ENCODE assay signal across 11 mouse cellular contexts in genomic region chr16:13416465-13416864, GRCm38 (mm10).
DNase-seq lines count a peak whose midpoint lies in the region; ATAC-seq and TF ChIP-seq lines count a peak whose summit lies in the region.
"Had no signal": no experiment of that assay in that cellular context is flagged by ENCODE, and none has a peak within 500 bp of the region (broad histone marks: within the 10 kb centered on the region; RNA-seq: fewer than 3 reads in every experiment).

No protein-coding gene starts in this region.

- ATAC-seq in forebrain, embryonic 13.5 days = 0 out of 2 replicates have a peak, but pooled peaks have one; percentile 43
- ATAC-seq in forebrain, embryonic 16.5 days = no peak
- no peak for ATAC-seq in intestine, postnatal 0 days
- ATAC-seq in megakaryocyte-erythroid progenitor cell, adult 5-6 weeks (replicated peaks; ENCODE audit: low FRiP score, low TSS enrichment, poor library complexity, severe bottlenecking) = no peak
- ATAC-seq in activated CD4-positive, CD25-positive, alpha-beta regulatory T cell, adult 4 months = no peak

- H3K4me1 ChIP-seq in forebrain, embryonic 13.5 days = no peaks in the 10 kb centered on the region
- no peaks in the 10 kb centered on the region for H3K4me1 ChIP-seq in forebrain, embryonic 16.5 days (replicated peaks; ENCODE audit: control insufficient read depth, insufficient read depth, low read length)
- no peaks in the 10 kb centered on the region for H3K4me1 ChIP-seq in intestine, postnatal 0 days (replicated peaks; ENCODE audit: control insufficient read depth, insufficient read depth, low read length)
- H3K4me1 ChIP-seq: embryonic facial prominence, embryonic 12.5 days; neural tube, embryonic 12.5 days had no signal

- DNase-seq in ovary, adult 18-20 months (ENCODE audit: low spot score) = peak; percentile 31
- DNase-seq in ovary, postnatal 10 days (ENCODE audit: low spot score) = no peak
- peak; percentile 59 to 72 for DNase-seq in kidney, postnatal 25 days
- DNase-seq: adrenal gland, adult 8-10 months had no signal

- WGBS in forebrain, embryonic 13.5 days = 77% methylated on average over 10 of the region's 10 CpGs
- 40% methylated on average over 10 of the region's 10 CpGs for WGBS in forebrain, embryonic 16.5 days
- 73% methylated on average over 10 of the region's 10 CpGs for WGBS in intestine, postnatal 0 days

- no peak overlapping the region for H3K4me2 ChIP-seq in forebrain, embryonic 13.5 days
- H3K4me2 ChIP-seq in forebrain, embryonic 16.5 days (ENCODE audit: low read length) = no peak overlapping the region
- no peak overlapping the region for H3K4me2 ChIP-seq in intestine, postnatal 0 days (replicated peaks; ENCODE audit: low read depth)
- H3K4me2 ChIP-seq: embryonic facial prominence, embryonic 12.5 days; neural tube, embryonic 12.5 days had no signal

- H3K4me3 ChIP-seq in forebrain, embryonic 13.5 days = no peak overlapping the region
- H3K4me3 ChIP-seq in forebrain, embryonic 16.5 days (replicated peaks; ENCODE audit: low read length) = no peak overlapping the region
- no peak overlapping the region for H3K4me3 ChIP-seq in intestine, postnatal 0 days (ENCODE audit: low read depth, low read length)
- H3K4me3 ChIP-seq: embryonic facial prominence, embryonic 12.5 days; neural tube, embryonic 12.5 days had no signal

- H3K27ac ChIP-seq in forebrain, embryonic 13.5 days = no peak overlapping the region
- H3K27ac ChIP-seq in forebrain, embryonic 16.5 days (ENCODE audit: low read length) = no peak overlapping the region
- H3K27ac ChIP-seq in intestine, postnatal 0 days (ENCODE audit: low read depth, low read length) = no peak overlapping the region
- H3K27ac ChIP-seq: embryonic facial prominence, embryonic 12.5 days; neural tube, embryonic 12.5 days had no signal

- H3K27me3 ChIP-seq in forebrain, embryonic 13.5 days = no peaks in the 10 kb centered on the region
- H3K27me3 ChIP-seq in forebrain, embryonic 16.5 days (replicated peaks; ENCODE audit: control insufficient read depth, insufficient read depth, low read length) = no peaks in the 10 kb centered on the region
- H3K27me3 ChIP-seq in intestine, postnatal 0 days (replicated peaks; ENCODE audit: control insufficient read depth, insufficient read depth, low read length) = no peaks in the 10 kb centered on the region
- H3K27me3 ChIP-seq: embryonic facial prominence, embryonic 12.5 days; neural tube, embryonic 12.5 days had no signal

- no peaks in the 10 kb centered on the region for H3K9me3 ChIP-seq in forebrain, embryonic 13.5 days (replicated peaks)
- no peaks in the 10 kb centered on the region for H3K9me3 ChIP-seq in forebrain, embryonic 16.5 days (ENCODE audit: control insufficient read depth, low read length)
- no peaks in the 10 kb centered on the region for H3K9me3 ChIP-seq in intestine, postnatal 0 days (ENCODE audit: control insufficient read depth)
- H3K9me3 ChIP-seq: embryonic facial prominence, embryonic 12.5 days; neural tube, embryonic 12.5 days had no signal

- TF ChIP-seq CTCF in intestine, postnatal 0 days (IDR thresholded peaks at IDR 0.05; ENCODE audit: low read depth) = no peak

- H3K9ac ChIP-seq in forebrain, embryonic 13.5 days = no peak overlapping the region
- no peak overlapping the region for H3K9ac ChIP-seq in forebrain, embryonic 16.5 days (replicated peaks; ENCODE audit: low read depth, low read length)
- H3K9ac ChIP-seq in intestine, postnatal 0 days (ENCODE audit: low read depth, low read length) = no peak overlapping the region
- H3K9ac ChIP-seq: embryonic facial prominence, embryonic 12.5 days; neural tube, embryonic 12.5 days had no signal

- H3K36me3 ChIP-seq in forebrain, embryonic 13.5 days (ENCODE audit: poor library complexity, severe bottlenecking) = peaks cover 12% of the 10 kb centered on the region
- peaks cover 2% of the 10 kb centered on the region; the same call in 1 of the 2 replicates for H3K36me3 ChIP-seq in forebrain, embryonic 16.5 days (ENCODE audit: control insufficient read depth, insufficient read depth)
- peaks cover 26% of the 10 kb centered on the region for H3K36me3 ChIP-seq in intestine, postnatal 0 days (ENCODE audit: control insufficient read depth, insufficient read depth)
